Mouse (Mus musculus) forebrain, embryonic 15.5 days (tissue): ENCODE results near the gene Ucp3. TPM values are rescaled to one million over a fixed set of nuclear protein-coding genes. Genes with fewer than 3 reads are reported as not detected.
A peak's percentile ranks its signal among the peaks of the same experiment; 100 is the strongest.

Source experiments
- ATAC-seq: fragments of 200-750 bp; cut with Nextera tagmentation; replicated peaks from 2 replicates; pipeline ENCODE4 v1.8.0; 2017; ENCODE audit warnings: mild to moderate bottlenecking, moderate TSS enrichment, moderate library complexity
- H3K27ac ChIP-seq: fragments of 300-500 bp; sonication (generic); replicated peaks from 2 replicates; pipeline ENCODE4 v1.5.1; 2015; ENCODE audit warnings: mild to moderate bottlenecking, inconsistent platforms
- H3K27me3 ChIP-seq: fragments of 300-500 bp; sonication (generic); 2 replicates; pipeline ENCODE4 v1.6.1; 2015; ENCODE audit warnings: inconsistent platforms
- H3K36me3 ChIP-seq: fragments of 300-500 bp; sonication (generic); 2 replicates; pipeline ENCODE4 v1.6.1; 2015; ENCODE audit warnings: mild to moderate bottlenecking, inconsistent platforms
- H3K4me1 ChIP-seq: fragments of 300-500 bp; sonication (generic); 2 replicates; pipeline ENCODE4 v1.6.1; 2015; ENCODE audit warnings: inconsistent platforms
- H3K4me2 ChIP-seq: fragments of 300-500 bp; sonication (generic); replicated peaks from 2 replicates; pipeline ENCODE4 v1.6.1; 2015; ENCODE audit warnings: mild to moderate bottlenecking, inconsistent platforms
- H3K4me3 ChIP-seq: fragments of 300-500 bp; sonication (generic); 2 replicates; pipeline ENCODE4 v1.5.1; 2015; ENCODE audit warnings: mild to moderate bottlenecking, inconsistent platforms
- H3K9ac ChIP-seq: fragments of 300-500 bp; sonication (generic); replicated peaks from 2 replicates; pipeline ENCODE4 v1.6.1; 2015; ENCODE audit warnings: mild to moderate bottlenecking, inconsistent platforms
- H3K9me3 ChIP-seq: fragments of 300-500 bp; sonication (generic); 2 replicates; pipeline ENCODE4 v1.6.1; 2016; ENCODE audit warnings: inconsistent platforms
- WGBS: fragments of 180-500 bp; shearing (Covaris S2); methylation state at CpG from one replicate; pipeline ENCODE4 v1.1.7; 2015; ENCODE audit warnings: mixed read lengths; 5-methylcytosine and 5-hydroxymethylcytosine counted together
- polyA plus RNA-seq: library from polyadenylated mRNA; unstranded; fragments of >200 nt; fragmentation: Nextera tagmentation; extraction: Ambion mirVana; gene quantifications from 2 replicates; pipeline ENCODE4 v1.2.1, GENCODE M21; 2015

Gene Ucp3
- not detected in 2 replicates for polyA plus RNA-seq

DNA sequence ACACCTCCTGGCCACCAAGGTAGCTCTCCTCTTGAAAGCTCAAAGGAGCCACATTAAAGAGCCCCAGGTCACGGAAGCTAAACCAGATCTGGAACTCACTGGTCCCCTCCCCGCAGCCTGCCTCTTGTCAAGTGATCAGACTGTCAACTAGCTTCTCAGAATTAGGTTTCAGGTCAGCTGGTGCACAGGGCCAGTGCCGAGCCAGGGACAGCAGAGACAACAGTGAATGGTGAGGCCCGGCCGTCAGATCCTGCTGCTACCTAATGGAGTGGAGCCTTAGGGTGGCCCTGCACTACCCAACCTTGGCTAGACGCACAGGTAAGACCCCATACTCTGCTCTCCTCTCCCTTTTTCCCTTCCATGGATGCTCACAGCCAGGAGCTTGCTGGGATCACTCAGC lies at the start of gene Ucp3:
TSS of gene Ucp3 (plus strand) at position 214 of the 400 bp plus-strand sequence.
- WGBS: 88% methylated on average over 6 of the region's 6 CpGs
- Histone ChIP-seq H3K4me3 (no peak within 1 kb of the TSS), H3K4me2 (no peak within 1 kb of the TSS), H3K27ac (no peak within 1 kb of the TSS), H3K9me3 (no peaks in the 10 kb centered on the region), H3K36me3 (peaks cover 9% of the 10 kb centered on the region), H3K27me3 (no peaks in the 10 kb centered on the region), H3K4me1 (no peaks in the 10 kb centered on the region), H3K9ac (no peak within 1 kb of the TSS)
- ATAC-seq: no peak

GRCm38 (mm10) chr7:100425795-100426194 lies 47.0 kb upstream of the Ucp3 start:
- Histone ChIP-seq H3K4me2 (no peak overlapping the region), H3K9me3 (no peaks in the 10 kb centered on the region), H3K4me3 (no peak overlapping the region), H3K9ac (no peak overlapping the region), H3K27ac (no peak overlapping the region), H3K4me1 (no peaks in the 10 kb centered on the region), H3K27me3 (no peaks in the 10 kb centered on the region), H3K36me3 (peaks cover 80% of the 10 kb centered on the region)
- 65% methylated on average over 3 of the region's 3 CpGs for WGBS
- no peak for ATAC-seq

DNA sequence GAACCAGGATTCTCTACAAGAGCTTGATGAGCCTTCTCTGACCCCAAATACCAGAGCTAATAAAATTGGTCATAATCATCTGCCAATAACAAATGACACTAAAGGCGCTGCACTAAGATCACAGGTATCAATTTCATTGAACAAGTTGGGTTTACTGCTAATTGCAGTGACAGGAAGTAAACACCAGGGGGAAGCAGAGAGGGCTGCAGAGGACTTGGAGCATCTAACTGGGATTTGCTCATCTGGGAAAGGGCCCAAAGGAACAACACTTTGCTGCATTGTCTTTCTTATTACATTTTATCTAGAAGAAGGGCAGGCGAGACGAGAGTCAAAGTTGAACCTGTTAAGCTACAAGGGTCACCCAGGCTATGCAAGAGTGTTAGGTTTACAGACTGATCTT lies 43.7 kb upstream of the Ucp3 start:
- no peaks in the 10 kb centered on the region for H3K9me3 ChIP-seq
- no peak overlapping the region for H3K4me2 ChIP-seq
- no peaks in the 10 kb centered on the region for H3K4me1 ChIP-seq
- no peak overlapping the region for H3K9ac ChIP-seq
- H3K4me3 ChIP-seq: no peak overlapping the region
- no peak overlapping the region for H3K27ac ChIP-seq
- 75% methylated on average over 3 of the region's 3 CpGs for WGBS
- peaks cover 88% of the 10 kb centered on the region for H3K36me3 ChIP-seq
- ATAC-seq: no peak
- no peaks in the 10 kb centered on the region for H3K27me3 ChIP-seq

DNA sequence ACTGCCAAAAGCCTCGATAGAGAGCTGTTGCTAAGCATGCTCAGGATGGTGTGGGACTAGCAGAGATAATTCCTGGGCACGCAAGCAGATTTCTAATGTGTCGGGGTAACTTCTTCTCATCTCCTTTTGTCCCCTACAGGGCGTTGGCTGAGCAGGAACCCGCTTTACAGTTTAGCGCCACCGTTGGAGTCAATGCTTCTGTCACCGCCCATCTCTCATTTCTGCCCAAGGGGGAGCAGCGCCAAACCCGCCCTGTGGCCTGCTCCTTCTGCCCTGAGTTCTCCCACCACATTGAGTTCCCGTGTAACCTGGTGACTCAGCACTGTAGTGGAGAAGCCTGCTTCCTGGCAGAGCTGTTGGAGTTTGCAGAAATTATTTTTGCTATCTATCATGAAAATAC lies 42.9 kb upstream of the Ucp3 start:
- Histone ChIP-seq H3K4me3 (no peak overlapping the region), H3K9me3 (no peaks in the 10 kb centered on the region), H3K27me3 (no peaks in the 10 kb centered on the region), H3K4me1 (no peaks in the 10 kb centered on the region), H3K9ac (no peak overlapping the region), H3K4me2 (no peak overlapping the region), H3K27ac (no peak overlapping the region), H3K36me3 (peaks cover 85% of the 10 kb centered on the region)
- no peak for ATAC-seq
- 94% methylated on average over 11 of the region's 11 CpGs for WGBS

DNA sequence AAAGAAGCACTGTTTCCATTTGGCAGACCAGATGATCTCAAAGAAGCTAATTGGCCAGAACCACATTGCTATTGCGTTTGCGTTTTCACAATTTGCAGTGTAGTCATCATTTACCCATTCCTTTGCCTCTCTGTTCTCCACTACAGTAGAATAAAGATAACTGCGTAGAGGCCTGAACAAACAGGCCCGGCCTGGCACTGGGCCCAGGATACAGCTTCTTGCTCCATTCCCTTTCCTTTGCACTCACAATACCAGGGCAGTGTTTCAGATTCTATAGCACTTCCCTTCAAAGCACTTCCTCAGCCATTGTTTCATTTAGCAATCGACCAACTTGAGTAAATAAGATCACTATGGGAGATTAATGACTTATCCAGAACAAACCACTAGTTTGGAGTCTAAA lies 41.7 kb upstream of the Ucp3 start:
- no peaks in the 10 kb centered on the region for H3K27me3 ChIP-seq
- H3K4me1 ChIP-seq: no peaks in the 10 kb centered on the region
- 59% methylated on average over 5 of the region's 5 CpGs for WGBS
- ATAC-seq: no peak
- no peaks in the 10 kb centered on the region for H3K9me3 ChIP-seq
- no peak overlapping the region for H3K4me2 ChIP-seq
- no peak overlapping the region for H3K4me3 ChIP-seq
- no peak overlapping the region for H3K9ac ChIP-seq
- peaks cover 85% of the 10 kb centered on the region for H3K36me3 ChIP-seq
- peak overlapping the region; percentile 23; the same call in 1 of the 2 replicates for H3K27ac ChIP-seq

DNA sequence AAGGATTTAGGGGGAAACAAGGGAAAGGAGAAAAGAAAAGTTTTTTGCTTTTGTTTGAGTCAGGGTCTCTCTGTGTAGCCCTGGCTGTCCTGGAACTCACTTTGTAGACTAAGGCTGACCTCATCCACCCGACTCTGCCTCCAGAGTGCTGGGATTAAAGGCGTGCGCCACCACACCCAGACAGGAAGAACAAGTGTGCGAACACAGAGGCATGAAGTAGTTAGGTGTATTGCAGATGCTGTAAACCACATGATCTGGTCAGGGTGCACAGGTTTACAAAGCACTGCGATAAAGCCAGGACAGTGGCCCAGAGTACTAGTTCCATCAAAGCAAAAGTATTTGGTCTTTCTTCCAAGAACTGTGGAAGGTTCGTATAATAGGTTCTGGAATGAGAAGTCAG lies 39.5 kb upstream of the Ucp3 start:
- peaks cover 87% of the 10 kb centered on the region for H3K36me3 ChIP-seq
- no peak overlapping the region for H3K27ac ChIP-seq
- WGBS: 97% methylated on average over 6 of the region's 6 CpGs

DNA sequence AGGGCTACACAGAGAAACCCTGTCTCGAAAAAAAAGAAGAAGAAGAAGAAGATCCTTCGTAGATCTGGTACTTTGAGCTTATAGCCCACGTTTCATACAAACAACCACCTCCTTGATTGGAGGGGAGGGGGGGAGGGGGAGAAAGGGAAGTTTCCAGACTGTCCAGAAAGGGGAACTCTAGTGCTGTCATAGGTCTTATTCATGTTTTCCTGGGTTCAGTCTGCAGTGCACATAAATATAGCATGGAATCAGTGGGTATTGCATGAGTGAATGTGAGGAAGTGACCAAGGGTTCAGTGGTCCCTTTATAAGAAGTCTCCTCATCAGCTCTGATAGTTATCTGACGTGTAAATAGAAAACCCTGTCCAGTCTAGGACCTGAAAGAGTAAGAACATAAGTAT lies 29.1 kb upstream of the Ucp3 start:
- 99% methylated on average over 4 of the region's 4 CpGs for WGBS
- Histone ChIP-seq H3K4me2 (no peak overlapping the region), H3K9me3 (no peaks in the 10 kb centered on the region), H3K27ac (no peak overlapping the region), H3K36me3 (peaks cover 75% of the 10 kb centered on the region), H3K4me3 (no peak overlapping the region), H3K4me1 (no peaks in the 10 kb centered on the region), H3K27me3 (no peaks in the 10 kb centered on the region), H3K9ac (no peak overlapping the region)
- no peak for ATAC-seq

More for the DNA sequence above, 39.5 kb upstream of the Ucp3 start:
- H3K9ac ChIP-seq: no peak overlapping the region
- H3K4me1 ChIP-seq: no peaks in the 10 kb centered on the region
- no peaks in the 10 kb centered on the region for H3K27me3 ChIP-seq
- no peak for ATAC-seq
- H3K4me2 ChIP-seq: no peak overlapping the region
- no peaks in the 10 kb centered on the region for H3K9me3 ChIP-seq
- H3K4me3 ChIP-seq: no peak overlapping the region

DNA sequence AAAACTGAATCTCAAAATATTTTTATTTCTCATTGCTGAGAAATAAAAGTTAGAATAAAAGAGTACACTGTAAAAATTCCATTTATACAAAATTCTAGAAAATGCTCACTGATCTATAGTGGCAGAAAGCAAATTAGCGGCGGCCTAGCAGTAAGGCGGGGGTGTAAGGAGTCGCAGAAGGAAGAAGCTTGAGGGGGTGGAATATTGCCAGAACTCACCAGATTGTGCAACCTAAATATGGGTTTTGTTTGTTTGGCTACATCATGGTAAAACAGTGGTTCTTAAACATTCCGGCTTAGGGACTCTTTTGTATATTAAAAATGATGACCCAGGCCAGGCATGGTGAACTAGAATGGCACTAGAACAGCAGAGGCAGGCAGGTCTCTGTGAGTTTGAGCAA lies 26.5 kb upstream of the Ucp3 start:
- Histone ChIP-seq H3K9ac (no peak overlapping the region), H3K27me3 (no peaks in the 10 kb centered on the region), H3K27ac (no peak overlapping the region), H3K9me3 (no peaks in the 10 kb centered on the region), H3K4me3 (no peak overlapping the region), H3K4me1 (no peaks in the 10 kb centered on the region), H3K4me2 (no peak overlapping the region), H3K36me3 (peaks cover 78% of the 10 kb centered on the region)
- ATAC-seq: no peak
- 88% methylated on average over 5 of the region's 5 CpGs for WGBS

GRCm38 (mm10) chr7:100448530-100448929 lies 24.3 kb upstream of the Ucp3 start:
- Histone ChIP-seq H3K27ac (no peak overlapping the region), H3K27me3 (no peaks in the 10 kb centered on the region), H3K4me1 (no peaks in the 10 kb centered on the region), H3K4me2 (no peak overlapping the region), H3K9me3 (no peaks in the 10 kb centered on the region), H3K4me3 (no peak overlapping the region), H3K9ac (no peak overlapping the region), H3K36me3 (peaks cover 78% of the 10 kb centered on the region)
- ATAC-seq: no peak
- WGBS: 94% methylated on average over 12 of the region's 12 CpGs

- H3K36me3 ChIP-seq: peaks cover 79% of the 10 kb centered on the region
Measured at GRCm38 (mm10) chr7:100448985-100449384, 23.8 kb upstream of the Ucp3 start.

GRCm38 (mm10) chr7:100458153-100458552 lies 14.6 kb upstream of the Ucp3 start:
- Histone ChIP-seq H3K4me1 (no peaks in the 10 kb centered on the region), H3K9me3 (no peaks in the 10 kb centered on the region), H3K4me3 (no peak overlapping the region), H3K4me2 (no peak overlapping the region), H3K27me3 (no peaks in the 10 kb centered on the region), H3K36me3 (peaks cover 61% of the 10 kb centered on the region), H3K9ac (no peak overlapping the region), H3K27ac (no peak overlapping the region)
- WGBS: 76% methylated on average over 1 of the region's 1 CpGs
- no peak for ATAC-seq

More at GRCm38 (mm10) chr7:100448985-100449384, 23.8 kb upstream of the Ucp3 start:
- no peak overlapping the region for H3K27ac ChIP-seq
- H3K9ac ChIP-seq: no peak overlapping the region
- H3K4me2 ChIP-seq: no peak overlapping the region
- H3K9me3 ChIP-seq: no peaks in the 10 kb centered on the region
- no peaks in the 10 kb centered on the region for H3K27me3 ChIP-seq
- H3K4me1 ChIP-seq: no peaks in the 10 kb centered on the region
- WGBS: 93% methylated on average over 3 of the region's 3 CpGs
- H3K4me3 ChIP-seq: no peak overlapping the region
- no peak for ATAC-seq

- H3K9ac ChIP-seq: no peak overlapping the region
- ATAC-seq: no peak
- no peaks in the 10 kb centered on the region for H3K9me3 ChIP-seq
- H3K4me2 ChIP-seq: no peak overlapping the region
- H3K36me3 ChIP-seq: peaks cover 50% of the 10 kb centered on the region
- H3K4me1 ChIP-seq: no peaks in the 10 kb centered on the region
- WGBS: 92% methylated on average over 3 of the region's 3 CpGs
- H3K27me3 ChIP-seq: no peaks in the 10 kb centered on the region
- H3K27ac ChIP-seq: no peak overlapping the region
- no peak overlapping the region for H3K4me3 ChIP-seq
Measured at GRCm38 (mm10) chr7:100459862-100460261, 12.9 kb upstream of the Ucp3 start.

- 87% methylated on average over 6 of the region's 6 CpGs for WGBS
- Histone ChIP-seq H3K4me1 (no peaks in the 10 kb centered on the region), H3K4me2 (no peak overlapping the region), H3K27ac (no peak overlapping the region), H3K9ac (no peak overlapping the region), H3K4me3 (no peak overlapping the region), H3K27me3 (no peaks in the 10 kb centered on the region), H3K36me3 (peaks cover 37% of the 10 kb centered on the region), H3K9me3 (no peaks in the 10 kb centered on the region)
- ATAC-seq: no peak
Measured at GRCm38 (mm10) chr7:100461621-100462151, 11.1 kb upstream of the Ucp3 start.
